Mouse (Mus musculus) layer of hippocampus, adult 18-20 months (tissue): ENCODE data around the gene Hdac4. TPM values are rescaled to one million over a fixed set of nuclear protein-coding genes. Genes with fewer than 3 reads are reported as not detected.
A peak's percentile ranks its signal among the peaks of the same experiment; 100 is the strongest.

Source experiments
- DNase-seq, 2 experiments: peaks; one replicate each; pipeline ENCODE4 v3.0.0; 2022; ENCODE audit warnings: low spot score in 2 of 2
- total RNA-seq, 2 experiments: library from RNA; stranded (reverse); gene quantifications; 2 replicates each; pipeline ENCODE4 v1.2.3; 2021

The Hdac4 gene
- total RNA-seq, 2 experiments from 2014 or later, result 110 to 113 TPM

DNA sequence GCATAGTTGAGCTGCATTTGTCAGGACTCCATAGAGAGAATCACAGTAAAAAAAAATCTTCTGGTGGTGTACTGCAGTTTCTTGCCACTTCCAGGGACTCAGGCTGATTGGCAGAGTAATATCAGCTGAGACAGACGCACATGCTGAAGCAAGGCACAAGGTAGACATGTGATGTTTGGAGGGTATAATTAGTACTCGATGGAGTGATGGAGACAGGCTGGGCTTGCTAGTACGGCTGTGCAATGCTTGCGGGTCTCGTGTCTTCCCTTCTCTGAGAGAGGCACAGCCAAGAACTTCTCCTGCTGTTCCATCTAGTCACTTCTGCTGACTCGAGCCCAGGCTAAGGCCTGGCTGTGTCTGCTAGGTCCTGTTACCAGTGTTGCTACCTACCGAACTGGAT lies 162.0 kb downstream of the Hdac4 start:
- no peak for DNase-seq

DNA sequence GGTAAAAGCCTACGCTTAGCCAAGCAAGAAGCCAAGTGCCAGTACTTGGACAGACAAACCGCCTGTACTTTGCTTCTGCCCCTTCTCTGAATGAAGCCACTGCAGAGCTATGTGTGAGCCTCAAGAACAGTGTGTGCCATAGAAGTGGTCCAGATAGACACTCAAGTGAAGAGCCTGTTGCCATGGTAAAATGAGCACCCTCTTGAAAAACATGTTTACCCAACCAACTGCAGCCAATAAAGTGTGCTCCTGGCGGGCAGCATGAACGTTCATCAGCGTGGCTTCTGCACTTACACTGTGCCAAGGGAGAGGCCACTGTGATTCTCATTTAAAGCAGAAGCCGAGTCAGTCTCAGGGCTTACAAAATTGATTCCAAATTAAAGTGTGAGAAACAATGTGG lies 165.0 kb downstream of the Hdac4 start:
- peak in 1 of 2 experiments; percentile 43 for DNase-seq

DNA sequence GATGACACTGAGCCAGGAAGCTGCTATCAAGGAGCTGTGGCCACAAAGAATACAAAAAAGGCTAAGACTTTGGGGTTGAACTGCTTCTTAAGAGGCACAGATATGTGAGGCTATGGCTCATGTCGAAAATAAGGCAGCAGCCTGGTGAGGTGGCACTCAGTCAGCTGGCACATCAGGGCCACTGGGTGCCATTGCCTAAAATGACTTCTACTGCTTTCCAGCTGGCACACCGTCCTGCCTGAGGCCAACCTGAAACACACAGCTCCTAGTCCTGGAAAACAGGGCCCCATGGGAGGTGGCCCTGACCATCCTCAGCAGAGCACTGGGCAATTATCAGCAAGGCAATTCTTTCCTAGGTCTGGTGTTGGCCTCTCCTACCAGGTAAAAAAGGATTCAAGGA lies 167.3 kb downstream of the Hdac4 start:
- no peak for DNase-seq

DNA sequence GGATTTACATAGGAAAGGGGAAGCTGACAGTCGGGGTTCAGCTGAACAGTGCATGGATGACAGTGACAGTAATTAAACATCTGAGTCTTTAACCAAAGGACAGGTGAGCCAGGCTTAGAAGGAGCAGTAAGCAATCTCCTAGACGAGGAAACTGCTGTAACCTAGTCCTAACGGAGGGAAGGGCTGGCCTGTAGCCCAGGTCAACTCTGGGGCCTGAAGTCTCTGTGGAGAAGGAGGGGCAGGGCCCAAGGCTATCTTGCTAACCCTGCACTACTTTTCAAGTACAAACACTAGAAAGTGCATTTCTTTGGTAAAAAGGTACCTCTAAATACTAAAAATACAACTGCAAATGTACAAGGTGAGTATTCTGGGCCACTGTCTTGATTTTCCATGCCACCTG lies 169.1 kb downstream of the Hdac4 start:
- no peak for DNase-seq

DNA sequence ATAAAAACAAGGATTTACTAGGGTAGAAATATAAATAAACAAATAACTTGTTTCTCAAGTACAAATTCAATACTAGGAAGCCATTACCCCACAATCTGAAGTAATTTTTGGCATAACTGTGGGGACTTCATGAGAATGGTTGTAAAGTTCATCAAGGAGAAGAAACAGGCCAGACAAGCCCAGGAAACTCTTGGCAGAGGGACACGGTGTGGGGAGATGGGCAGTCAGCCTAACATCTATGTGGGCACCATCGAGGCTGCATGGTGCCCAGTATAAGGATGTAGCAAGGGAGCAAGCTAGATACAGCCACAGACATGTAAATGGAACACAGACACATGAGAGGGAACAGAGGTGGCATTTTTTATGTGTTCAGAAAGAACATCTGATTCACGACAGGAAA lies 171.6 kb downstream of the Hdac4 start:
- no peak for DNase-seq

DNA sequence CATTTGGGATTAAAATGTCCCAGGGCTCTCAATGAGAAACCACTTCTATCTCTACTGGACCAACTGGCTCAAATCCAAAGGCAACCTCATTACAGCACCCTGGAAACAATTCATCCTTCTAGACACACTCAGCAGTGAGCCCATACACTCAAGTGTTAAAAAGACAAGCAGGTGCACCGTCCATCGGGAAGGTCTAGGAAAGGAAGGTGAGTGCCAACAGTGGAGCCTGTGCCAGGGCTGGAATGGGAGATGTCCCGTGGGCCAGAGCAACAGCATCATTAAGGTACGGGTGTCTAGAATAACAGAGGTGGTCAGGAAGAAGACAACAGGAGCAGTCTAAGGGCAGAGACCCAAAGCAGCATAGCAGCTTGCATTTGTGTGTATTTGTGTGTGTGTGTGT lies 173.5 kb downstream of the Hdac4 start:
- DNase-seq, result no peak

DNA sequence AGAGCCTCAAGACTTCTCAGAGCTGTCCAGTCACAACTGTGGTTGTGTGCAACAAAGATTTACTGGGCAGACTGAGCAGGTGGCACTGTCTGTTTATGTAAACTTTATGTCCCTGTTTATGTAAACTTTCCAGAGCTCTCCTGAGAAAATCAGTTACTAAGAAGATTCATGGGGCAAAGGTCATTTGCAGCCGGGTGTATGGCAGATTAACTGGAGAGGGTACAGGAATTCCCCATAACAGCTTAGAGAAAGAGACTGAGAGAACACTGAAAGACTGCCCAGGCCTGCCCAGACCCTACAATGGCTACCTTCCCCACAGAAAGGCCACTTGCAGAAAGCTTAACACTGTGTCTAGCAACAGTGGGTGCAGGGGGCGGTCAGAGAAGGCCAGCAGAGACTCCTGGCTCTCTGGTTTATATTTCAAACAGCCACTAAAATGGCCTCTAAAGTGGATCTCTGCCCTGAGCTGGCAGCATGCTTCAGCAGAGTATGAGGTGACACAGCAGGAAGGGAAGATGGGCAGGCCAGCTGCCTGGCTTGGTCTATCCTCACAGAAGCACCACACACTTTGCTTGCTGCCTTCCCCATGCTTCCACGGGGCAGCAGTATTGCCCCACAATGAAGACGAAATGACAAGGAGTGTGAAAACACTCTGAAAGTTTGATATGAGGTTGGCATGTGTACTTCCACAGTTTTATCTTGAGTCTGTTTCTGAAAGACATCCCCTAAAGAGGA lies 179.4 kb downstream of the Hdac4 start:
- DNase-seq, result no peak

DNA sequence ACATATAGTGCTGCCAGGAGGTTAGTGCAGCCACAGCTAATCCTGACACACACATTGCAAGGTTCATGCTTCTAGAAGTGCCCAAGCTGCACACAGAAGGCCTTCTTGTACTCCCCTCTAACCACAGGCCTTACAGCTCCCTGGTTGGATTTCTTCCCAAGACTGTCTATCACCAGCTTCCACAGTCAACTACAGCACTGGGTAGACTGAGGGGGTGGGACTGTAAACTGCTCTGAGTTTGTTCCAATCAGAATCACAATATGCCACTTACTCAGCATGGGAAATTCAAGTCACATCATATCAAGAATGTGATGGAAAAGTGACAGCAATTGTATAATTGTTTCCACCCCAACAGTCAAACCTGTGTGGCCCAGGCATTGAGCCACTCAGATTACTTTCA lies 180.2 kb downstream of the Hdac4 start:
- peak in 1 of 2 experiments; percentile 40 for DNase-seq

DNA sequence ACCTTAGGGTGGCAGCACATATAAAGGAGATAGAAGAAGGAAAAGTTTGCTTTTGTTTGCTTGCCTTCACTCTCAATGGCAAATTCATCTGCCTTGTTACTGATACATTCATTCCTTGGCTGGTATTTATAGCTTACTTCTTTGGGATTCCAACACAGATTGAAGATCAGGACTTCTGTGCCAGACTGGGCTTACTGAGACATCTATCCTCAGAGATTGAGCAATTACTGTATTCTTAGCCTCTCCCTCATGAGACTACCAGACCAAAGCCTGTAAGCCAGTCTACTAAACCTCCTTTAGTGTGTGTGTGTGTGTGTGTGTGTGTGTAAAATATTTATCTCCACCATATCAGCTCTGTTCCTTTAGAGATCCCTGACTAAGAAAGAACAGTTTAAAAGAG lies 181.0 kb downstream of the Hdac4 start:
- DNase-seq, result no peak

DNA sequence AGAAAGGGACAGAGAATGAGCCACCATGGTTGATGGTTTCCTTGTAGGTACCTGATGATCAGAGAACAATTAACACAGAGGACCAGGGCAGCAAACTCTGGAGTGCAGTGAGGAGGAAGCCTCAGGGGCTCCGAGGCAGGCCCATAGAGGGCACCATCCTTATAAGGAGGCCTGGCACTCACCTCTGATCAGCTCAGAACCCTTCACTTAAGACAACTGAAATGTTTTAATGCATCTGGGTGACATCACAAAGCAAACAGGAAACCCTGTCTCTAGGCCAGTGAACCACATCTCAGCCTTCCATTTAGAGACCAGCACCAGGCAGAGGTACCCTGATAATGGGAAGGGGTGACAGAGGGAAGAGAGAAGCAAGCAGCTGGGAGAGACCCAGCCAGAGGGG lies 188.8 kb downstream of the Hdac4 start:
- DNase-seq, result no peak

DNA sequence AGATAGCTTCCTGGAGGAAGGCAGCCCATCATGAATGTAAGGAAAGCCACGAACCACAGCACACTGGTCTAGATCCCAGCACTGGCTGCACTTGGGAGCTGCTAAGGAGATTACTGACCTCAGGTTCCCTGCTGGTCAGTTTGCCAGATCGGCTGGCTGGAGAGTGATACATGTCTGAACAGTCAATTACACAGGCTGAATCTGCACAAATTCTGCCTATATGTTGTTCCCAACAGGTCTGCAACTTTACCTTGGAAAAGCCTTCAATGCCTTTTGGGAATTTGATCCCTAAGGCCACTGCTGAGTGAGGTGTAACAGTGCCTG lies 189.9 kb downstream of the Hdac4 start:
- DNase-seq, result no peak

DNA sequence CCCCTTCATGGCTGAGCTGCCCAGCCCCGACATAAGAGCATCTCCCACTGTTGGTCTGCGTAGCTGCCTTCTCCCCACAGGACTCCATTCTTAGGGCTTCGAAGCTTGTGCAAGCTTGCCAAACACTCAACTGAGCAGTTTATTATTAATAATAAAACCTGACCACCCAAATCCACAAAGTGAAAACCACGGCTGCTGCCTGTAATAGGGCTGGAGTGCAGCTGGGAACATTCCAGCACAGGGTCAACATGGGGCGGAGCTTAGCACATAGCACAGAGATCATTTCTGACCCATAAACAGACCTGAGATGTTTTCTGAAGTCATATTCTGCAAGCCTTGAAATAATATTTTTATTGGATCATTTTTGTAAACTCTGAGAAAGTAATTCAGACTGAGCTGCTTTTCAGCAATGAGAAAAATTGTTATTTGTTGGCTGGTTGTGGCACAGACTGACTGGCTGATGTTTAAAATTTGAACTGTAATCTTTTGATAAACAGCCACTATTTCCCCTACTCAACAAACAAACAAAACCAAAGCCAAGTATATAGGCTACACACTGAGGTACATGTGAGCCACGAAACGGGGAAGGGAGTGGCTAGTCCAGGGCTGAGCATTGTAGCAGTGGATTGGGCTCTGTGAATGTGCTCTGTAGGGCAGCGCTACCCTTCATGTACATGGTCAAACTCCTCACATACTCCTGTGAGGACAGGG lies 190.4 kb downstream of the Hdac4 start:
- DNase-seq, result no peak

DNA sequence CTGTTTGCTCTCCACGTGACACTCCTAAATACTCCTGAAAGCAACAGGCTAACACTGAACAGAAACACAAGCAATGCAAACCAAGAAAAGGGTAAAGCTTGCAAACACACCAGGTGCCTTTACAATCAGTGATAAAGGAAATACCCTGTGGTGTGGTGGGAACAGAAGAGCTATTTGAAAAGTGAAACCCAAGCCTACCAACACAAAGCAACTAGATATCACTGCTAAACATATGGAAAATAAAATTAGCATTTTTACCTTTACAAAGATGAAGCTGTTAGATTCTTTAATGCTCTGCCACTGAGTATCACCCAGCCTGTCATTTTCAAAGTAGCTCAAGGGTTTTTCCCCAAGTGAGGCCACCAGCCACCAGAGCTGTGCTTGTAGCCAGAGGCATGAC lies 191.4 kb downstream of the Hdac4 start:
- DNase-seq, result no peak

DNA sequence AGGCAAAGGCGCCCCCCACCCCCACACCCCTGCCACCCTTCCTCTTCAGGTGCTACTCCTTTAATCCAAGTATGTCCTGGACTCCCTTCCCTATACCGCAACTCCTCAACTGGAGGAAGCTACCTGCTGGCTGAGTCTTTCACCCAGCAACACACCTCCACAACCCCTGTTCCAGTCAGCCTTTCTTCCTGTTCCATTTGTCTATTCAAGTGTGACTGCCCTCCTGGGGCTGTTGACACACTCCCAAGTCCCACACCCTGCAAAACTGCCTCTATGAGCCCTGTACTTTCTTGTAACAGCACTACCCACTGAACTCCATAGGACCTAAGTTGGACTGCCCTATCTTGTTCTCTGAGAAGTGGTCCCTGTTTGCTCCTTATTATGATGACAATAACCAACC lies 195.3 kb downstream of the Hdac4 start:
- no peak for DNase-seq

DNA sequence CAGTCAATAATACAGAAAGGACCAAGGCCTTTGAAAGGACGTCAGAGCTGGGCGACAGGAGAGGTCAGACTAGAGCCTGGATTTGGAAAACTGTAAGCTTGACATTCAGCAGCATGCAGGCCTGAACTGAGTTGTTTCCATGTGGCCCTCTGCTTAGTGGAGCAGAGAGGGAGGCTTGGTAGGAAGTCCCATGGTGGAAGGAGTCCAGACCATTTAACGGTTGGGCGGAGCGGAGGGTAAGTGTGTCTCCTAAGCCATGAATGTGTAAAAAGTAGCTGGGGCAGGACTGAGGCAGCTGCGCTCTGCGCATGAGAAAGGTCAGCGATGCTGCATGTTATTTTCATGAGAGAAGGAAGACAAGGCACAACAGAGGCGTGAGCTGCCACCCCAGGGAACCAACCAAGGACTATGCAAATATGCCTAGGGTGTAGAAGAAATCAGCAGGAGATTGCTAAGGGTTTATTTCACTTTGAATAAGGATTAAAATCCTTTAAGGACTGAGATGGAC lies 201.8 kb downstream of the Hdac4 start:
- DNase-seq, result no peak

DNA sequence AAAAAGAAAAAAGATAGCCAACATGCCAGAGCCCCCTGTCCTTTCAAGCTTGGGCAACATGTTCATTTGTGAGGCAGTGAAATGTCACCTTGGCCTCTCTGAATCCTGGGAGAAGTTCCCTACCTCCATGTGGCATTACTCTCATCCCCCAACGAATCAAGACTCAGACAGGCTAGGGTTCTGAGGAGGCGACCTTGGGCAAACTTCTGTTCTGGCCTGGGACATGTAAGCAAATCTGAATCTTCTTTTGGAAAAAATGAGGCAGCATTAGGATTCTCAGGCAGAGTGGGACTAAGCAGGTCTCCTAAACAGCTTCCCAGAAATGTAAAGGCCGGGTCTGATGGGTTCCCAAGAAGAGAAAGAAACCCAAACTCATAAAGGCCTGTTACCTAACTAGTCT lies 202.8 kb downstream of the Hdac4 start:
- no peak for DNase-seq

DNA sequence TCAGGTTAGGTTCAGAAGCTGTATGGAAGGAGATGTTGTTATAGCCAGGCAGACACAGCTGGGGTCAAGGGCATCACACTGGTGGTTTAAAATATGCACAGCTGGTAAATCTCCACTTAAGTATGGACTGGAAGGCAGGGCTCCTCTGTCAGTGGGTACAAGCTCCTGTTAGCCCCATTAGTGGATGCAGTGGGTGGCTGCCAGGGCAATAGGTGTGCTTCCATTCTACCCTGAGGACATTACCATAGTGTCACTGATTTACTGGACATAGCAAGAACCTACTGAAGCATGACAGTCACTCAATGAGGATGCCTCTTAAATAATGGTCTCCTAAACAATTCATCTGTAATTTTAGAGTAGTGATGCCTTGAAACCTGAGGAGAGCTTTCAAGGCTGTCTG lies 203.9 kb downstream of the Hdac4 start:
- DNase-seq, result no peak

DNA sequence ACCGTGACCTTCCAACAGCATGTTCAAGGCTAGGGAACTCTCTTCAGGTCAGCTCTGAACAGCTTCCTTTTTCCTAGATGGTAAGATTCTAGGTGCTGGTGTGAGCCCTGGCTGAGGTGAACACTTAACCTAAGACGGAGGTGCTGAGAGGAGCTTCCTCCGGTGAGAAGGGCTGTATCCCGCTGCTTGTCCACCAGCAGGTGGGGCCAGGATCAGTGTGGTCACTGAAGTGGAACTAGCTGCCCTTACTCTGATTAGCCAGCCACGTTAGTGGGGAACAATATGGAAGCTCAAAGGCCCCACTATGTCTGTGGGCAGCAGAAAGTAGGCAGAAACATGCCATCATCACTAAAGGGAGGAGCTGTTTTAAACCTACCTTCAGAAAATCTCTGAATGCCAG lies 204.6 kb downstream of the Hdac4 start:
- DNase-seq, result no peak

DNA sequence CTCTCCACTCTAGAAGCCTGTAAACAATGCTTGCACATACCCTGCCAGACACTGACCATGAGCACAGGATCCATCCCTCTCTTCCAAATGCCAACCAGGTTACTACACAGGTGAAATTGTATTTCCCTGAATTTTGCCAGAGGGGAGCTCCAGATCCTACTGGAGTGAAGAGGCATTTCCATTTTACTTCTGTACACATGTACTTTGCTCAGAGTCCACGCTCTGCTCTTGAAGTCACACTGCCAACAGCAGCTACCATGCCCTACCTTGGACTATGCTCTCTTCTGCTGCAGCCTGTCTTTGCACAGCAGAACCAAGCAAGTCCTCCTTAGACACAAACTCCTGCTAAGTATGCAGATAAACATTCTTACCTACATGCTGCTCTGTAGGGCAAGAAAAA lies 206.6 kb downstream of the Hdac4 start:
- DNase-seq, result no peak

DNA sequence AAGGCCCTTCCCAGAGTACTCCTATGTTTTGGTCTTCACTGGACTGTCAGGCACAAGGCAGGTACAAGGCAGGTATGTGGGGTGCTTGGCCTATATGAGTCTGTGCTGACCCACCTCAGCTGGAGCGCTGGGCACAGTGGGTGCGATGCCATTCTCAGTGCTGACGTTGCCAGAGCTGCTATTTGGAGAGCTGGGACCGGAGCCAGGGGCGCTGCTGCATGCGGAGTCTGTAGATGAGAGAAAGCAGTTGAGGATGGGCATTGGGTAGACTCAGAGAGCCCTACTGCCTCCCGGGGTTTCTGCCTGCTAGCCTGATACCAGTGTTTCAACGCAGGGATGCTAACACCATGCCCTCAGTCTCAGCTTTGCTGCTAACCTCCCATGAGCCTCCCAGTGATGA lies 208.1 kb downstream of the Hdac4 start:
- DNase-seq, result peak in 1 of 2 experiments; percentile 46

DNA sequence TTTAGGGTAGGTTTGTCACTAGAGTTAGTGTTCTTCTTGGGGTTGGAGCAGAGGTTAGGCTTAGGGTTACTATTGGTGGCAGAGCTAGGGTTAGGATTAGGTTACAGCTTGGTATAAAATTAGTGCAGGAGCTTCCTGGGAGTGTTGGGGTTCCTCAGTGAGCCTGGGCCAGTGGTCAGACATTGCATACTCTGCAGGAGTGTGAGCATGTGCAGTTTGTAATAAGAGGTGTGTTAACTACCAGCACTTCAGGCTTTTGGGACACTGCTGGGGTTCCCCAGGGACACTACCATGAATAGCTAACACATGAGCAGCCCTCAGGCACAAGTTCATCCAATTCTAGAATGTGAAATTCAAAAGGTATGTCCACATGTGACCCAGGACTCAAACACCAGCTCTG lies 209.7 kb downstream of the Hdac4 start:
- no peak for DNase-seq

DNA sequence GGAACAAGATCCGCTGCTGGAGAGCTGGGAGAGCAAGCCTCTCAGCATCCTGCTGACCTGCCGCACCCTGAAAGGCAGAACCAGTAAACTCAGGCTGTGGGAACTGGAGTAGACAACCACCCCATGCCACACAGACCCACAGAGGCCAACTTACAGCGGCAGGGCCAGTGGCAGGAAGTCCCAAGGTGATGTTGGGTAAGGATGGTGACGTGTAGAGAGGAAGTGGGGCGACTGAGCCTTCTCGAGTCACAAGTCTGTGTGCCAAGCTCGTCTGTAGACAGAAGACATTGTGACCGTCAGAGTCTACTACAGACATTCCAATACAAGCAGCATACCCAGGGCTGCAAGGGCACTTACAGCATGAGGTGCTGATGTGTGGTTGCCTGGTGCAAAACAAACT lies 211.0 kb downstream of the Hdac4 start:
- DNase-seq, result no peak

DNA sequence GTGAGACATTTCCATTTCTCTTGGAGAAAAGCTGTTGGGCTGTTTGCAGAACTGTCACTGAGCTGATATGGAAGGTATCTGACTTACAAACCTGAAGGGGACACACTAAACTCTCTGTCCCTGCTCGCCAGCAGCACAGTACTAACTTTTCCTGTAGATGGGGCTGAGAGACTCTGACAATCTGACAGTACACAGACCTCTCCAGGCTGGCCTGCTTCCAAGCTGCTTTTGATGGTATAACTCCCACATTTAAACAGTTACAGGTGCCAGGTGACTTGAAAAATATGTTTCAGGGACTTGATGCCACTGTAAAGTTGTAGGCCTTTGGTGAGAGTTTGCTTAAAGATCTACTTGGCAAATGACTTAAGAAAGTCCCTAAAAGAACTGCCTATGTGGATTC lies 214.1 kb downstream of the Hdac4 start:
- no peak for DNase-seq
